ENCODE assay signal across 8 mouse cellular contexts in genomic region chr10:87058251-87058925, GRCm38 (mm10). TPM values are rescaled to one million over a fixed set of nuclear protein-coding genes. Genes with fewer than 3 reads are reported as not detected.
DNase-seq lines count a peak whose midpoint lies in the region; ATAC-seq and TF ChIP-seq lines count a peak whose summit lies in the region.

No protein-coding gene starts in this region.

- peaks cover 10% of the 10 kb centered on the region for H3K4me1 ChIP-seq in heart, embryonic 15.5 days (replicated peaks)
- peaks cover 26% of the 10 kb centered on the region for H3K4me1 ChIP-seq in forebrain, embryonic 13.5 days
- peaks cover 3% of the 10 kb centered on the region; the same call in 1 of the 2 replicates for H3K4me1 ChIP-seq in liver, postnatal 0 days (ENCODE audit: insufficient read depth)

- peak overlapping the region; percentile 93 for H3K4me2 ChIP-seq in heart, embryonic 15.5 days
- peak overlapping the region; percentile 67 for H3K4me2 ChIP-seq in forebrain, embryonic 13.5 days
- H3K4me2 ChIP-seq in liver, postnatal 0 days (ENCODE audit: low read depth, low read length) = peak overlapping the region; percentile 65

- no peak for TF ChIP-seq EP300 in liver, postnatal 0 days (IDR thresholded peaks at IDR 0.05; ENCODE audit: low read depth)

- WGBS in heart, embryonic 15.5 days = under 1% methylated on average over 34 of the region's 34 CpGs
- 2% methylated on average over 32 of the region's 34 CpGs for WGBS in forebrain, embryonic 13.5 days
- WGBS in liver, postnatal 0 days (ENCODE audit: insufficient replicate concordance) = under 1% methylated on average over 29 of the region's 34 CpGs

- peak overlapping the region; percentile 52 for H3K9ac ChIP-seq in heart, embryonic 15.5 days
- H3K9ac ChIP-seq in forebrain, embryonic 13.5 days = peak overlapping the region; percentile 55
- no peak overlapping the region for H3K9ac ChIP-seq in liver, postnatal 0 days (replicated peaks)

- no peaks in the 10 kb centered on the region for H3K9me3 ChIP-seq in heart, embryonic 15.5 days (replicated peaks)
- no peaks in the 10 kb centered on the region for H3K9me3 ChIP-seq in forebrain, embryonic 13.5 days (replicated peaks)
- no peaks in the 10 kb centered on the region for H3K9me3 ChIP-seq in liver, postnatal 0 days (ENCODE audit: low read length)

- peak; percentile 66; the same call in 1 of the 2 replicates for ATAC-seq in heart, embryonic 15.5 days (replicated peaks; ENCODE audit: insufficient number of reproducible peaks, insufficient read depth, low FRiP score, low read depth)
- ATAC-seq in forebrain, embryonic 13.5 days = peak; percentile 98
- peak; percentile 51 for ATAC-seq in liver, postnatal 0 days

- no peaks in the 10 kb centered on the region for H3K36me3 ChIP-seq in heart, embryonic 15.5 days
- H3K36me3 ChIP-seq in forebrain, embryonic 13.5 days (ENCODE audit: poor library complexity, severe bottlenecking) = no peaks in the 10 kb centered on the region
- no peaks in the 10 kb centered on the region for H3K36me3 ChIP-seq in liver, postnatal 0 days (replicated peaks; ENCODE audit: insufficient read depth, low read length)

- H3K27me3 ChIP-seq in heart, embryonic 15.5 days = peaks cover 9% of the 10 kb centered on the region; the same call in 1 of the 2 replicates
- H3K27me3 ChIP-seq in forebrain, embryonic 13.5 days = 0 out of 2 replicates have a peak, but pooled peaks cover 5% of the 10 kb centered on the region
- H3K27me3 ChIP-seq in liver, postnatal 0 days (ENCODE audit: insufficient read depth, low read length) = no peaks in the 10 kb centered on the region

- TF ChIP-seq CTCF in layer of hippocampus, adult 2 months (conservative IDR thresholded peaks at IDR 0.05) = no peak
- TF ChIP-seq CTCF in liver, postnatal 0 days (IDR thresholded peaks at IDR 0.05; ENCODE audit: low read depth) = no peak

- peak overlapping the region; percentile 51 for H3K4me3 ChIP-seq in heart, embryonic 15.5 days
- peak overlapping the region; percentile 42 for H3K4me3 ChIP-seq in forebrain, embryonic 13.5 days
- H3K4me3 ChIP-seq in layer of hippocampus, adult 2 months = peak overlapping the region; percentile 44
- peak overlapping the region; percentile 25 for H3K4me3 ChIP-seq in liver, postnatal 0 days (ENCODE audit: low read depth, low read length)

- no peak for DNase-seq in heart, adult 8-10 months (ENCODE audit: low spot score)
- DNase-seq in c-Kit-positive CD71-negative TER-119-negative erythroid progenitor cells, embryonic 14.5 days (ENCODE audit: low read depth) = peak; percentile 4
- peak; percentile 75 to 81 for DNase-seq in layer of hippocampus, adult 2 months (ENCODE audit: low spot score in 2 of 2)
- peak; percentile 40 for DNase-seq in liver, postnatal 0 days
- peak; percentile 78 to 82 for DNase-seq in right cerebral cortex, adult 2 months (ENCODE audit: low spot score in 2 of 2)
- no peak for DNase-seq in urinary bladder, adult 2 months (ENCODE audit: low spot score)

- no peak overlapping the region for H3K27ac ChIP-seq in heart, embryonic 15.5 days
- peak overlapping the region; percentile 90 for H3K27ac ChIP-seq in forebrain, embryonic 13.5 days
- H3K27ac ChIP-seq in layer of hippocampus, adult 2 months = peak overlapping the region; percentile 93
- no peak overlapping the region for H3K27ac ChIP-seq in liver, postnatal 0 days (ENCODE audit: low read depth)

RNA-seq across cellular contexts. Expression of gene 1700113H08Rik, which starts 0.5 kb away (rescaled TPM):
- polyA plus RNA-seq in heart, embryonic 15.5 days (2015; fragmentation: Nextera tagmentation; extraction: Ambion mirVana) = 0.18 TPM in 1 of 2 replicates, not detected in the other
- under 1 TPM in 3 of 4 experiments, not detected in 1; 0.19 to 0.34 (median 0.29) TPM for total RNA-seq in heart, adult 8-10 months (2022)
- 0.19 and 0.28 TPM in 2 replicates for polyA plus RNA-seq in forebrain, embryonic 13.5 days (2015; fragmentation: Nextera tagmentation; extraction: Ambion mirVana)
- total RNA-seq in layer of hippocampus, adult 2 months (2021) = not detected
- not detected in 2 replicates for polyA plus RNA-seq in liver, postnatal 0 days (2015; fragmentation: Nextera tagmentation; extraction: Ambion mirVana)
- polyA plus RNA-seq in urinary bladder, adult 2 months (2012; rRNA removed) = 0.14 TPM in 1 of 2 replicates, not detected in the other

RNA-seq across cellular contexts. Expression of gene Stab2, which starts 50.6 kb away (rescaled TPM):
- polyA plus RNA-seq in heart, embryonic 15.5 days (2015; fragmentation: Nextera tagmentation; extraction: Ambion mirVana) = 0.98 and 0.99 TPM in 2 replicates
- under 1 TPM; 0.23 to 0.59 (median 0.35) TPM for total RNA-seq in heart, adult 8-10 months (2022)
- polyA plus RNA-seq in forebrain, embryonic 13.5 days (2015; fragmentation: Nextera tagmentation; extraction: Ambion mirVana) = 0.09 TPM in 1 of 2 replicates, not detected in the other
- under 1 TPM; 0.54 to 0.61 TPM for total RNA-seq in layer of hippocampus, adult 2 months (2021)
- 38.8 and 45.0 TPM in 2 replicates for polyA plus RNA-seq in liver, postnatal 0 days (2015; fragmentation: Nextera tagmentation; extraction: Ambion mirVana)
- polyA plus RNA-seq in urinary bladder, adult 2 months (2012; rRNA removed) = 2.0 and 3.6 TPM in 2 replicates

Comparison
In these comparisons a context has a peak if more than half of its experiments do, and no peak if none do; other contexts are left out.
1. H3K27ac ChIP-seq: peak in forebrain, embryonic 13.5 days (single experiment) and layer of hippocampus, adult 2 months (single experiment); none in heart, embryonic 15.5 days (single experiment) and liver, postnatal 0 days (single experiment).
2. DNase-seq: peak in c-Kit-positive CD71-negative TER-119-negative erythroid progenitor cells, embryonic 14.5 days (single experiment), layer of hippocampus, adult 2 months (2 of 2), liver, postnatal 0 days (single experiment) and right cerebral cortex, adult 2 months (2 of 2); none in heart, adult 8-10 months (single experiment) and urinary bladder, adult 2 months (single experiment).
3. Peak in every context shown above with its lines, with median percentiles within 50 percentile points of each other: ATAC-seq, H3K4me2 ChIP-seq and H3K4me3 ChIP-seq.